Mouse (Mus musculus) cerebellum, adult 2 months (tissue): ENCODE data around the gene Tbc1d14. TPM values are rescaled to one million over a fixed set of nuclear protein-coding genes. Genes with fewer than 3 reads are reported as not detected.

Experiments used
- DNase-seq, 2 experiments: peaks; one replicate each; pipeline ENCODE4 v3.0.0; 2021
- H3K27ac ChIP-seq: fragments of 200-500 bp; 2 replicates; pipeline ENCODE4 v1.5.1; 2012; ENCODE audit warnings: low read length, control low read depth, inconsistent platforms; ENCODE audit not compliant: insufficient read depth
- H3K27me3 ChIP-seq: fragments of 200-500 bp; 2 replicates; pipeline ENCODE4 v1.6.1; 2012; ENCODE audit warnings: inconsistent platforms, mild to moderate bottlenecking, low read length, moderate library complexity; ENCODE audit not compliant: control insufficient read depth, insufficient read depth
- H3K4me1 ChIP-seq: fragments of 200-500 bp; 2 replicates; pipeline ENCODE4 v1.6.1; 2011; ENCODE audit warnings: low read length; ENCODE audit not compliant: control insufficient read depth, insufficient read depth
- H3K4me3 ChIP-seq: fragments of 200-500 bp; replicated peaks from 2 replicates; pipeline ENCODE3; 2011; ENCODE audit warnings: mild to moderate bottlenecking, low read depth, low read length, control low read depth; ENCODE audit not compliant: insufficient read depth
- CTCF ChIP-seq: fragments of 200-500 bp; IDR thresholded peaks from 2 replicates; pipeline ENCODE4 v1.5.1; 2011; ENCODE audit warnings: low read depth, mild to moderate bottlenecking, control low read depth, low read length, moderate library complexity, borderline replicate concordance; ENCODE audit not compliant: insufficient read depth
- POLR2A ChIP-seq: fragments of 200-500 bp; IDR thresholded peaks from 2 replicates; pipeline ENCODE4 v1.6.1; 2011; ENCODE audit warnings: low read length, control low read depth, borderline replicate concordance; ENCODE audit not compliant: insufficient read depth
- WGBS: fragments of 180-500 bp; shearing (Covaris S2); methylation state at CpG from one replicate; pipeline ENCODE4 v1.1.7; 2018; 5-methylcytosine and 5-hydroxymethylcytosine counted together
- polyA plus RNA-seq: library from polyadenylated mRNA; depleted of rRNA; stranded (reverse); fragments of >200 nt; gene quantifications from 2 replicates; pipeline ENCODE4 v1.2.3, GENCODE M21; 2012

Tbc1d14 gene
- polyA plus RNA-seq, 1 experiment, result 55.1 TPM

- Histone ChIP-seq H3K27me3 (no peaks in the 10 kb centered on the region), H3K4me3 (no peak overlapping the region), H3K27ac (no peak overlapping the region), H3K4me1 (no peaks in the 10 kb centered on the region)
- TF ChIP-seq CTCF (no peak), POLR2A (no peak)
- no peak for DNase-seq
- WGBS, result 65% methylated on average over 5 of the region's 5 CpGs
Measured at GRCm38 (mm10) chr5:36590499-36590920, 2.6 kb downstream of the Tbc1d14 start.

GRCm38 (mm10) chr5:36584299-36584698 is 8.8 kb downstream of the Tbc1d14 start:
- no peak overlapping the region for H3K4me3 ChIP-seq
- no peak for DNase-seq
- WGBS, result 67% methylated on average over 6 of the region's 6 CpGs
- no peaks in the 10 kb centered on the region for H3K4me1 ChIP-seq
- no peak for TF ChIP-seq POLR2A
- TF ChIP-seq CTCF, result 0 out of 2 replicates have a peak, but pooled peaks have one; percentile 19
- H3K27ac ChIP-seq, result no peak overlapping the region
- no peaks in the 10 kb centered on the region for H3K27me3 ChIP-seq

- TF ChIP-seq CTCF, result no peak
- TF ChIP-seq POLR2A, result peak; percentile 71; the same call in 1 of the 2 replicates
- H3K4me3 ChIP-seq, result peak overlapping the region; percentile 91
- no peaks in the 10 kb centered on the region for H3K4me1 ChIP-seq
- H3K27me3 ChIP-seq, result no peaks in the 10 kb centered on the region
- under 1% methylated on average over 54 of the region's 54 CpGs for WGBS
- H3K27ac ChIP-seq, result peak overlapping the region; percentile 83
- DNase-seq, result peak; percentile 98 to 99
Measured at GRCm38 (mm10) chr5:36581924-36582642, 11.0 kb downstream of the Tbc1d14 start.

GRCm38 (mm10) chr5:36581259-36581923 is 11.7 kb downstream of the Tbc1d14 start:
- no peak for DNase-seq
- H3K4me3 ChIP-seq, result peak overlapping the region; percentile 91
- TF ChIP-seq POLR2A, result no peak
- H3K27me3 ChIP-seq, result no peaks in the 10 kb centered on the region
- 2% methylated on average over 40 of the region's 40 CpGs for WGBS
- no peaks in the 10 kb centered on the region for H3K4me1 ChIP-seq
- H3K27ac ChIP-seq, result no peak overlapping the region

- DNase-seq, result no peak
- H3K4me1 ChIP-seq, result peaks cover 3% of the 10 kb centered on the region; the same call in 1 of the 2 replicates
- no peak overlapping the region for H3K27ac ChIP-seq
- TF ChIP-seq POLR2A, result no peak
- TF ChIP-seq CTCF, result no peak
- WGBS, result 82% methylated on average over 7 of the region's 7 CpGs
- H3K4me3 ChIP-seq, result no peak overlapping the region
- no peaks in the 10 kb centered on the region for H3K27me3 ChIP-seq
Measured at GRCm38 (mm10) chr5:36579967-36580366, 13.1 kb downstream of the Tbc1d14 start.

- 91% methylated on average over 2 of the region's 2 CpGs for WGBS
- H3K4me3 ChIP-seq, result no peak overlapping the region
- no peak for DNase-seq
- H3K27me3 ChIP-seq, result no peaks in the 10 kb centered on the region
- no peak for TF ChIP-seq POLR2A
- no peak for TF ChIP-seq CTCF
- peaks cover 3% of the 10 kb centered on the region; the same call in 1 of the 2 replicates for H3K4me1 ChIP-seq
- H3K27ac ChIP-seq, result no peak overlapping the region
Measured at GRCm38 (mm10) chr5:36578982-36579381, 14.1 kb downstream of the Tbc1d14 start.

GRCm38 (mm10) chr5:36576457-36576856 is 16.6 kb downstream of the Tbc1d14 start:
- H3K4me3 ChIP-seq, result no peak overlapping the region
- DNase-seq, result no peak
- peaks cover 3% of the 10 kb centered on the region; the same call in 1 of the 2 replicates for H3K4me1 ChIP-seq
- WGBS, result 96% methylated on average over 3 of the region's 3 CpGs
- no peak for TF ChIP-seq POLR2A
- no peak for TF ChIP-seq CTCF
- H3K27ac ChIP-seq, result no peak overlapping the region
- no peaks in the 10 kb centered on the region for H3K27me3 ChIP-seq

- 44% methylated on average over 1 of the region's 1 CpGs for WGBS
- peaks cover 3% of the 10 kb centered on the region; the same call in 1 of the 2 replicates for H3K4me1 ChIP-seq
- no peaks in the 10 kb centered on the region for H3K27me3 ChIP-seq
- no peak for DNase-seq
- H3K27ac ChIP-seq, result no peak overlapping the region
- TF ChIP-seq POLR2A (no peak), CTCF (no peak)
- H3K4me3 ChIP-seq, result no peak overlapping the region
Measured at GRCm38 (mm10) chr5:36575745-36576144, 17.3 kb downstream of the Tbc1d14 start.
